Mouse (Mus musculus): ENCODE measurements around the gene Shisa9.
A peak's percentile ranks its signal among the peaks of the same experiment; 100 is the strongest.
"Not testable (repeated sequence)": the region's sequence is repeated elsewhere in the genome, so short reads cannot be mapped to it uniquely, and the experiment has no call there.

Shisa9 gene

GRCm38 (mm10) chr16:11983616-11984270, at the start of gene Shisa9:
TSS of gene Shisa9 (plus strand) at chr16:11984113.
- no peak for DNase-seq (ENCODE audit: low spot score in 2 of 2)

DNA sequence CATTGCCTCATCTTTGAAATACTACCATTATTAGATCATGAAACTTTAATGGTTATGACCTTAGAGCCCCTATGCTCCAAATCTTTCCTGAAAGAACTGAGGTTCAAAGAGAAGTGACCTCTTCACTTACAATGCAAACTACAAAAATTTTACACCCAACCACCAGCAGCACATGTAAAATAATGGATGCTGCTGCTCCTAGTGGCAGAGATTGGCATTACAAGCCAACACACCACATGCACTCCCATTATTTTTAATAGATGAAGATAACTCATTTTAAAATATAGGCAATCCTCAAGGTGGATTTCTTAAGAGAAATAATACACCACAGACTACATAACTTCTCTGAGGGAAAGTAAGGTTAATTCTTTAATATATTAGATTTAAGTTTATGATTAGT, 43.4 kb upstream of the Shisa9 start:
- DNase-seq (ENCODE audit: low spot score in 2 of 2), result peak; percentile 9 to 29

DNA sequence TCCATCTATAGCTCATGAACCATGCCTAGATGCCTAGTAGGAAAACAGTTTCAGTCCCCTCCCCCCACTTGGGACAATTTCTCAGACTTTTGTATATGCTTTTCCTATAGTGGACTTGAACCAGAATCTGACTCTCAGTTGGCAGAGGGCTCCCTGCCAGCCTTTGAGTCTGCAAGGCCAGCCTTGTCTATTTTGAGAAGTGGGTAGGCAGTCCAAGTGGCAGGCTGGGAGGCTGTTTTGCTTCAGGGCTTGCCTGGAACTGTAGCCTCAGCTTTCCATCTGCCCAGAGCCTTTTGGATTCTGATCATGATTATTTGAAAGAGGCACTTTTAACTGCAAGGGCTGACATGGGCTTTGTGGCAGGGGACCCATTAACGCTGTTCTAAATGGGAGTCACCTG, 23.2 kb upstream of the Shisa9 start:
- DNase-seq (ENCODE audit: low spot score in 2 of 2), result no peak

DNA sequence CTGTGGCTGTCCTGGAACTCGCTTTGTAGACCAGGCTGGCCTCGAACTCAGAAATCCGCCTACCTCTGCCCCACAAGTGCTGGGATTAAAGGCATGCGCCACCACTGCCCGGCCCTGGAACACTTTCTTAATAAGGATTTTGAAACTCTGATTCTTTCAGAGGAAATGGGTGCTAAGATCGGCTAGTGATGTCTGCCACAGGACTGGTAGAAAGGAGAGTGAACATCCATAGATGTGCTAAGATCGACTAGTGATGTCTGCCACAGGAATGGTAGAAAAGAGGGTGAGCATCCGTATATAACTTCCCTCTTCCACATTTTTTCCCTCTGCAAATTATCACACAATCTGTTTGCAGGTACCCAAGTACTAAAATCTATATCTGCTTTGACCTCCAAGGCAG, 17.9 kb upstream of the Shisa9 start:
- DNase-seq (ENCODE audit: low spot score in 2 of 2), result no peak

DNA sequence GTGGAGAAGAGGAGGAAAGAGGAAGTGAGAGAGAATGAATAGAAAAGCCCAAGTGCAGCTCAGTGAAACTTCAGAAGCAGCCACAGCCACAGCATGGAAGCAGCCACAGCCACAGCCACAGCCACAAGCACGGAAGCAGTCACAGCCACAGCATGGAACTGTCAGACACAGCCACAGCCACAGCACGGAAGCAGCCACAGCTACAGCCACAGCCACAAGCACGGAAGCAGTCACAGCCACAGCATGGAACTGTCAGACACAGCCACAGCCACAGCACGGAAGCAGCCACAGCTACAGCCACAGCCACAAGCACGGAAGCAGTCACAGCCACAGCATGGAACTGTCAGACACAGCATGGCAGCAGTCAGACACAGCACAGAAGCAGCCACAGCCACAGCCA, 17.1 kb upstream of the Shisa9 start:
- not testable (repeated sequence) for DNase-seq (ENCODE audit: low spot score in 2 of 2)

DNA sequence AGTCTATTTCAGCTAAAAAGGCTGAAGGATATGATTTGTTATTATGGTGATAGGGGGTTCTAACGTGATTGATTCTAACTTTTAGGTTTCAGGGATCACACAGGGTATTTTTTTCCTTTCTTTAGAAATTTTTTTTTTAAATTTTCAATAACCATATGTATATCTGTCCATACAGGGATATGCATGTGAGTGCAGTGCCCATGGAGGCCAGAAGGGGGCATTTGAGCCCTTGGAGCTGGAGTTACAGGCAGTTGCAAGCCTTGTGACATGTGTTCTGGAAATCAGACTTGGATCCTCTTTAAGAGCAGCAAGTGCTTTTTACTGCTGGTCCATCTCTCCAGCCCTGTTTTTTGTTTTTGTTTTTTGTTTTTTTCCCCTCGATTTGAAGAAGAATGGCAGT, 16.3 kb upstream of the Shisa9 start:
- no peak for DNase-seq (ENCODE audit: low spot score in 2 of 2)

- DNase-seq (ENCODE audit: low spot score in 2 of 2), result no peak
These were observed 10.2 kb upstream of the Shisa9 start for GRCm38 (mm10) chr16:11973707-11974106.

DNA sequence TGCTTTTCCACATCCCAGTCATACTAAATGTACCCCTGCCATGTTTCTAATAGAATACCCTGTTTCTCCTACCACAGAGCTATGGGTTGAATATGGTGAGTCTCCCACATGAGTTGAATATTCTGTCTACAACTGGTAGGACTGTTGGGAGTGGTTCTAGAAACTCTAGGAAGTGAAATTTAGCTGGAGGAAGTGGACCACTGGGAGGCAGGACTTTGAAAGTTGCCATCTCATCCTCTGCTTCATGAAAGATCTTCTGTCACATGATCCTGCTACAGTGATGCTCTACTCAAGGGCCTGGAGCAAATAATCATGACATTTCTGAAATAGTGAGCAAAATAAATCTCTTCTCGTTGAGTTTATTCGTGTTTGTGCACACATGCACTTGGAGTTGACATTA, 7.2 kb upstream of the Shisa9 start:
- DNase-seq (ENCODE audit: low spot score in 2 of 2), result no peak

GRCm38 (mm10) chr16:11980764-11981163, 3.1 kb upstream of the Shisa9 start:
- DNase-seq (ENCODE audit: low spot score in 2 of 2), result no peak

DNA sequence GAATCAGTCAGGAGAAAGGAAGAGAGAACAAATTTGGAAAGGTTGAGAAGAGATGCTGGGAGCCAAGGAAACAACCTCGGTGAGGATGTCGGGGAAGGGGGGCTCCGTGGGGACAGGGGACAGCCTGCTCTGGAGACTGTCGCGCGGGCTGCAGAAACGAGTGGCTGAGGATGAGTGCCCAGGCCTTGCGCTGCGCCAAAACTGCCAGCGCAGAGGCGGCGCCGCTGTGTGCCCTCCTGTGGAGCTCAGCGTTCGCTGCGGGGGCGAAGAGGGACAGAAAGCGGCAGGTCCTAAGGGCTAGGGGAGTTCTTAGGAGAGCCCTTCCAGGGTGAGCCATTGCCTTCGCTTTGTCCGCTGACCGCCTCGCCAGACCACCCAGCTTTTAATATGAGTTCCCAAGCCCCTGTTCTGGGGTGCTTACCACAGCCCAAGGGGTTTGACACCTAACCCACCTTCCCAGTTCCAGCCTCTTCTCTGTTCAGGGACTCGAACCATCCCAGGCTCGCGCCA, 752 bp upstream of the Shisa9 start:
- DNase-seq (ENCODE audit: low spot score in 2 of 2), result no peak

DNA sequence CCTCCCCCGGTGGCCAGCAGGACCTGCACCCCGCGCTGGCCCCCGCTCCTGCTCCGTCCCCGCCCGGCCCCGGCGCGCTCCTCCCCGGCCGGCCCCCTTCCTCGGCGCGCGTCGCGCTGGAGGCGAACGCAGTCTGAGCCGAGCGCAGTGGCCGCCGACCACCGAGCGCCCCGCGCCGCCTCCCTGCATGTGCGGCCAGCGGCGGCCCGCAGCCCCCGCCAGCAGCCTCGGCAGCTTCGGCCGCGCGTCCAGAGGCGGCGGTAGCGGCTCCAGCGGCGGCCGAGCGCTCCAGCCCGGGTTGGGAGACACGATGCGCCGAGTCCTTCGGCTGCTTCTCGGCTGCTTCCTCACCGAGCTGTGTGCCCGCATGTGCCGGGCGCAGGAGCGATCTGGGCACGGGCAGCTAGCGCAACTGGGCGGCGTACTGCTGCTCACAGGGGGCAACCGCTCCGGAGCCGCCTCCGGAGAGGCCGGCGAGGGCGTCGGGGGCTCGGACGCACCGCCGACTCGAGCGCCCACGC, 418 bp downstream of the Shisa9 start:
- no peak for DNase-seq (ENCODE audit: low spot score in 2 of 2)

DNA sequence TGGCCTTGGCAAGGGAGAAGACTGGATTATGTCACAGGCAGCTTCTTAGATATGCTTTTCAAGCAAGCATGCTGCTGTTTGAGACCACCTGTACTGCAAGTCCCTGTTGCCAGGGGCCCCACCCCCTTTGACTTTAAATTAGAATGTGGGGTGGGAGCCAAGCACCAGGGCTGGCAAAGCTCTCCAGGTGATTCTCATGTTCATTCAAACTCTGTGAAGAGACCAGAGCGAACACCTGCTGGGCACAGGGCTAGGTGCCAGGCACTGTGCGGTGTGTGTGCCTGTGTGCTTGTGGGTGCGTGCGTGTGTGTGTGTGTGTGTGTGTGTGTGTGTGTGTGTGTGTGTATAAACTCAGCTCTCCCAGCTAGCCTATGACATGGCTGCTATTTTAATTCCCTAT, 3.1 kb downstream of the Shisa9 start:
- no peak for DNase-seq (ENCODE audit: low spot score in 2 of 2)

GRCm38 (mm10) chr16:12005177-12005576, 21.3 kb downstream of the Shisa9 start:
- no peak for DNase-seq (ENCODE audit: low spot score in 2 of 2)

GRCm38 (mm10) chr16:12010136-12010535, 26.2 kb downstream of the Shisa9 start:
- no peak for DNase-seq (ENCODE audit: low spot score in 2 of 2)

- DNase-seq (ENCODE audit: low spot score in 2 of 2), result peak in 1 of 2 experiments; percentile 35
These were observed 28.8 kb downstream of the Shisa9 start for GRCm38 (mm10) chr16:12012747-12013146.

DNA sequence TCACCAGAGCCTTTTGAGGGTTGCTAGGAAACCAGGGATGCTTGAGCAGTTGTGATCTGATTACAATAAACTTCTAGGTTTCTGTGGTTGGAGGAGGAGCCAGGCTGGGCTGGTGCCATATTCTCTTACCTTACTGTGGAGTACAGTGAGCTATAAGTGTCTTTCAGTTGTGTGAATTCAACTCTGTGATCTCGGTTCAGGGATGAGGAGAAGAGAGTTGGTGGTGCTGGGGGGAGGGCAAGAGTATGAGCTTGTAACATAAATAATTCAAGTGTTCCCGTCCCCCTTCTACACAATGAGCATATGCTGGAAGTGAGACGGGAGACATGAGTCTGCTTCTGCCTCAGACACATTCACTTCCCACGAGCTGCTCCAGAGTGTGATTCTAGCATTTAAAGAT, 30.6 kb downstream of the Shisa9 start:
- no peak for DNase-seq (ENCODE audit: low spot score in 2 of 2)

GRCm38 (mm10) chr16:12017921-12018618, 34.2 kb downstream of the Shisa9 start:
- DNase-seq (ENCODE audit: low spot score in 2 of 2), result no peak

DNA sequence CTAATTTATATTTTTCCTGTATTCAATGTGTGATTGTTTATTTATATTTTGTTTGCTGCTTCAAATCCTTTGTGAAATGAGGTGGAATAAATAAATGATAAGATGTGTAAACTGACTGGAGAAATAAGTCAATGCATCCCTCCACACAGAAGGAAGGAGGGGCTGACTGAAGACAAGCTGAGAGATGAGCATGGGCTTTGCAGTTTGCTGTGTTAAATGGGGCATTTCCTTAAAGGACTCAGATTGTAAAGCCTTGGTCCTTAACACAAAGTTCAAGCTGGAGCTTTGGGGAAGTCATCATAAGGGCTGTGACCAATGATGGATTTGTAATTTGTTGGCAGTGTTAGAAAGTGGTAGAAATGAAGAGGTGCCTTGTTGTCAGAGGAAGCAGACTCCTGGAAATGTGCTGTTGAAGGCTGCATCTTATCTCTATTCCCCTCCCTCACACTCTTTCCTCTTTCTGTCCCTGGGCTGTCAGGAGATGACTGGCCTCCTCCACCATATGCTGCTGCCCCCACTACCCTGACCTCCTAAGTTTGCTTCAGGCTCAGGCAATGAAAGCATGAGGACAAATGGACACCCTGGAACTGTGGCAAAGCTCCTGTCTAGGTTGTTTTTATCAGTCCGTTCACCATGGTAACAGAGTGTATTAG, 36.3 kb downstream of the Shisa9 start:
- no peak for DNase-seq (ENCODE audit: low spot score in 2 of 2)

GRCm38 (mm10) chr16:12032441-12032840, 48.5 kb downstream of the Shisa9 start:
- DNase-seq (ENCODE audit: low spot score in 2 of 2), result peak in 1 of 2 experiments; percentile 10

DNA sequence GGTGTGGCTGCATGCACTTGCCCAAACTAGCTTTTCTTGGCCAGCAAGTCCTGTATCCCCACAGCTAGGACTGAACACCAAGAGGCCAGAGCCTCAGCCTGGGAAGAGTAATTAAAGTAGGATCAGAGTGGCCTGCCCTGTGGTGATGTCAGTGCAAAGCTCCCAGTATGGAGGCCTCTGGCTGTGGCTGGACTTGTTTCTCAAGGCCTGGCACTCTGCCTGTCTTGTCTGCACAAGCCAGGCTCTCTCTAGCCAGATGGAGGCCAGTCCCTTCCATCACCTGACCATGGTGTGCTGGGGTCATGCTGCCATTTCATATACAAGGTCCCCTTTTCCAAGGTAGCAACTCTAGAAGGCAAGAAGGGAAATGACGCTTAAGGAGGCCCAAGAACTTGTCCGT, 51.0 kb downstream of the Shisa9 start:
- DNase-seq (ENCODE audit: low spot score in 2 of 2), result no peak

- DNase-seq (ENCODE audit: low spot score in 2 of 2), result no peak
These were observed 51.7 kb downstream of the Shisa9 start for GRCm38 (mm10) chr16:12035626-12036025.

DNA sequence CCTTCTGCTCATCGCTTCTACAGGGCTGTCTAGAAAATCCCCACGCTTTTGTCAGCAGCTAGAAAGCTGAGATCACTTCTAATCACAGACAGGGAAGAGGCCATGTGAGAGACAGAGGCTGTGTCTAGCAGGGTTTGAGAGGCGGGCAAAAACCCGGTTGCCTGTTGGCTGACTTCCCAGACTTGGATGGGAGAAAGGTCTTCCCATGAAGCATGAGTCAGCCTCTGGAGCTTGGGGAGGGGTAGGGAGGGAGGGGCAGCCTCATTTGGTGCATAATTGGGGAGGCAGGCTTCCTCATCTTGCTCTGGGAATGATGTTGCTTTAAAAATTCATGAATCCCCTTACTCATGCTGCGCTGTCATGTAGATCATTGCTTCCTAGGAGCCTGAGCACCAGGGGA, 57.0 kb downstream of the Shisa9 start:
- DNase-seq (ENCODE audit: low spot score in 2 of 2), result peak; percentile 16 to 60

GRCm38 (mm10) chr16:12052051-12052450, 68.1 kb downstream of the Shisa9 start:
- no peak for DNase-seq (ENCODE audit: low spot score in 2 of 2)

All from heart, adult 9 months (tissue).